Mouse (Mus musculus) intestine, postnatal 0 days (tissue): ENCODE measurements around the gene Tspan32. TPM values are rescaled to one million over a fixed set of nuclear protein-coding genes. Genes with fewer than 3 reads are reported as not detected.
A peak's percentile ranks its signal among the peaks of the same experiment; 100 is the strongest.

ENCODE experiments used
- ATAC-seq: fragments of 200-750 bp; cut with Nextera tagmentation; 2 replicates; pipeline ENCODE4 v1.8.0; 2017; ENCODE audit warnings: mild to moderate bottlenecking, moderate TSS enrichment, moderate library complexity
- H3K27ac ChIP-seq: fragments of 300-500 bp; sonication (generic); 2 replicates; pipeline ENCODE4 v1.5.1; 2014; ENCODE audit warnings: mild to moderate bottlenecking, low read depth, low read length, moderate library complexity
- H3K27me3 ChIP-seq: fragments of 300-500 bp; sonication (generic); replicated peaks from 2 replicates; pipeline ENCODE4 v1.6.1; 2014; ENCODE audit warnings: low read length, mixed read lengths; ENCODE audit not compliant: control insufficient read depth, insufficient read depth
- H3K36me3 ChIP-seq: fragments of 300-500 bp; sonication (generic); 2 replicates; pipeline ENCODE4 v1.6.1; 2014; ENCODE audit warnings: mild to moderate bottlenecking, moderate library complexity; ENCODE audit not compliant: control insufficient read depth, insufficient read depth
- H3K4me1 ChIP-seq: fragments of 300-500 bp; sonication (generic); replicated peaks from 2 replicates; pipeline ENCODE4 v1.6.1; 2014; ENCODE audit warnings: antibody characterized with exemption, low read length, mixed read lengths; ENCODE audit not compliant: control insufficient read depth, insufficient read depth
- H3K4me2 ChIP-seq: fragments of 300-500 bp; sonication (generic); replicated peaks from 2 replicates; pipeline ENCODE4 v1.6.1; 2014; ENCODE audit warnings: low read depth, mild to moderate bottlenecking, moderate library complexity
- H3K4me3 ChIP-seq: fragments of 300-500 bp; sonication (generic); 2 replicates; pipeline ENCODE4 v1.5.1; 2014; ENCODE audit warnings: low read depth, low read length
- H3K9ac ChIP-seq: fragments of 300-500 bp; sonication (generic); 2 replicates; pipeline ENCODE4 v1.6.1; 2014; ENCODE audit warnings: mild to moderate bottlenecking, low read depth, low read length
- H3K9me3 ChIP-seq: fragments of 300-500 bp; sonication (generic); 2 replicates; pipeline ENCODE4 v1.6.1; 2016; ENCODE audit warnings: mixed run types; ENCODE audit not compliant: control insufficient read depth
- CTCF ChIP-seq: sonication (generic); IDR thresholded peaks from 2 replicates; pipeline ENCODE4 v1.5.1; 2016; ENCODE audit warnings: low read depth, mild to moderate bottlenecking, control low read depth, antibody characterized with exemption, moderate library complexity
- WGBS: fragments of 180-500 bp; shearing (Covaris S2); extraction: QIAGEN DNeasy Blood & Tissue Kit; methylation state at CpG from one replicate; pipeline ENCODE4 v1.1.7; 2014; 5-methylcytosine and 5-hydroxymethylcytosine counted together
- polyA plus RNA-seq: library from polyadenylated mRNA; unstranded; fragments of >200 nt; fragmentation: Nextera tagmentation; extraction: Ambion mirVana; gene quantifications from 2 replicates; pipeline ENCODE4 v1.2.1, GENCODE M21; 2015

Tspan32 gene
- polyA plus RNA-seq, 1 experiment from 2014 or later: 0.74 TPM

- WGBS: 22% methylated on average over 11 of the region's 11 CpGs
- Histone ChIP-seq H3K9me3 (no peaks in the 10 kb centered on the region), H3K4me3 (peak overlapping the region; percentile 62), H3K4me1 (peaks cover 22% of the 10 kb centered on the region), H3K4me2 (peak overlapping the region; percentile 95), H3K27ac (peak overlapping the region; percentile 77; the same call in 1 of the 2 replicates), H3K9ac (peak overlapping the region; percentile 78), H3K36me3 (no peaks in the 10 kb centered on the region; the same call in 1 of the 2 replicates), H3K27me3 (0 out of 2 replicates have a peak, but pooled peaks cover 4% of the 10 kb centered on the region)
- TF ChIP-seq CTCF: no peak
- ATAC-seq: no peak
These were observed 49.2 kb downstream of the Tspan32 start for GRCm38 (mm10) chr7:143053961-143054611.

GRCm38 (mm10) chr7:143054612-143054965 is 49.7 kb downstream of the Tspan32 start:
- Histone ChIP-seq H3K27me3 (no peaks in the 10 kb centered on the region), H3K27ac (no peak overlapping the region), H3K36me3 (no peaks in the 10 kb centered on the region; the same call in 1 of the 2 replicates)

GRCm38 (mm10) chr7:143055001-143055400 is 50.2 kb downstream of the Tspan32 start:
- H3K27me3 ChIP-seq: no peaks in the 10 kb centered on the region
- no peak for TF ChIP-seq CTCF
- H3K4me2 ChIP-seq: peak overlapping the region; percentile 95
- H3K9ac ChIP-seq: peak overlapping the region; percentile 78; the same call in 1 of the 2 replicates
- no peak overlapping the region for H3K27ac ChIP-seq
- 74% methylated on average over 3 of the region's 3 CpGs for WGBS
- no peaks in the 10 kb centered on the region; the same call in 1 of the 2 replicates for H3K36me3 ChIP-seq
- peaks cover 23% of the 10 kb centered on the region for H3K4me1 ChIP-seq
- H3K9me3 ChIP-seq: no peaks in the 10 kb centered on the region
- ATAC-seq: no peak
- H3K4me3 ChIP-seq: no peak overlapping the region

More at GRCm38 (mm10) chr7:143054612-143054965, 49.7 kb downstream of the Tspan32 start:
- peak overlapping the region; percentile 78 for H3K9ac ChIP-seq
- H3K4me2 ChIP-seq: peak overlapping the region; percentile 95
- H3K9me3 ChIP-seq: no peaks in the 10 kb centered on the region
- H3K4me1 ChIP-seq: peaks cover 23% of the 10 kb centered on the region
- WGBS: 46% methylated on average over 3 of the region's 3 CpGs
- ATAC-seq: no peak
- H3K4me3 ChIP-seq: peak overlapping the region; percentile 62
- TF ChIP-seq CTCF: no peak

GRCm38 (mm10) chr7:143055499-143056186 is 50.8 kb downstream of the Tspan32 start:
- no peaks in the 10 kb centered on the region; the same call in 1 of the 2 replicates for H3K36me3 ChIP-seq
- H3K9me3 ChIP-seq: no peaks in the 10 kb centered on the region
- no peak overlapping the region for H3K4me3 ChIP-seq
- H3K4me1 ChIP-seq: peaks cover 23% of the 10 kb centered on the region
- H3K9ac ChIP-seq: no peak overlapping the region
- TF ChIP-seq CTCF: no peak
- 77% methylated on average over 11 of the region's 11 CpGs for whole genome bisulfite sequencing
- no peak overlapping the region for H3K27ac ChIP-seq
- peak overlapping the region; percentile 95 for H3K4me2 ChIP-seq
- H3K27me3 ChIP-seq: no peaks in the 10 kb centered on the region
- ATAC-seq: no peak

- Histone ChIP-seq H3K9ac (no peak overlapping the region), H3K4me1 (peaks cover 23% of the 10 kb centered on the region)
- TF ChIP-seq CTCF: no peak
These were observed 52.2 kb downstream of the Tspan32 start for GRCm38 (mm10) chr7:143057023-143057422.

GRCm38 (mm10) chr7:143057667-143058220 is 52.9 kb downstream of the Tspan32 start:
- Histone ChIP-seq H3K9ac (no peak overlapping the region), H3K4me2 (peak overlapping the region; percentile 44), H3K27me3 (no peaks in the 10 kb centered on the region), H3K4me1 (peaks cover 23% of the 10 kb centered on the region), H3K9me3 (no peaks in the 10 kb centered on the region), H3K36me3 (no peaks in the 10 kb centered on the region; the same call in none of the 2 replicates), H3K27ac (peak overlapping the region; percentile 47), H3K4me3 (no peak overlapping the region)
- ATAC-seq: peak; percentile 51
- WGBS: 26% methylated on average over 9 of the region's 9 CpGs
- TF ChIP-seq CTCF: no peak

More at GRCm38 (mm10) chr7:143057023-143057422, 52.2 kb downstream of the Tspan32 start:
- Histone ChIP-seq H3K4me2 (peak overlapping the region; percentile 44; the same call in 1 of the 2 replicates), H3K9me3 (no peaks in the 10 kb centered on the region), H3K36me3 (no peaks in the 10 kb centered on the region; the same call in none of the 2 replicates), H3K27ac (no peak overlapping the region), H3K27me3 (no peaks in the 10 kb centered on the region), H3K4me3 (no peak overlapping the region)
- ATAC-seq: no peak
- 47% methylated on average over 5 of the region's 5 CpGs for WGBS
